Mouse (Mus musculus) megakaryocyte, embryonic 14.5 days (primary cell): ENCODE results near the gene Serpini2.

Experiments used
- FLI1 ChIP-seq: IDR thresholded peaks from 2 replicates; pipeline ENCODE4 v1.6.1; 2012; ENCODE audit warnings: low read length, inconsistent platforms, mixed read lengths
- GATA1 ChIP-seq: IDR thresholded peaks from 3 replicates; pipeline ENCODE4 v1.6.1; 2012; ENCODE audit warnings: mixed read lengths, low read length, inconsistent platforms, borderline replicate concordance

DNA sequence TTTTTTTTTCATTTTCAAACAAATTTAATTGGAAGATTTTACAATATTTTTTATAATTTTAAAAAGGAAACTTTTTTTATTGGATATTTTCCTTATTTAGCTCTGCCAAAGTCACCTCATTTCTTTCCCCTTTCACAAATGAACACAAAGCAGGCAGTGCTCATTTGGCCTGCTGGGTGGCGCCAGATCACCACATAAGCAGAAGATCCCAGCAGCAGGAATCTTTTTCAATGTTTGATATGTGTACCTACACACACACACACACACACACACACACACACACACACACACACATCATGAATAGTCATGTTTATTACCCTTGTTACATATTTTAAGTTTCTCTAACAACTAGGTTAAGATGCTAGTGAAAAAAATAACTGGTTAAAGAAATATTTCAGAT lies 50.7 kb downstream of the Serpini2 start:
- TF ChIP-seq GATA1: no peak
- TF ChIP-seq FLI1: no peak
